Mouse (Mus musculus) frontal cortex, postnatal 36 days (tissue): ENCODE data around the gene Klhl3.

Source experiments
- DNase-seq, 2 experiments: peaks; one replicate each; pipeline ENCODE4 v3.0.0; 2022; ENCODE audit warnings: low spot score in 2 of 2

Klhl3 gene

DNA sequence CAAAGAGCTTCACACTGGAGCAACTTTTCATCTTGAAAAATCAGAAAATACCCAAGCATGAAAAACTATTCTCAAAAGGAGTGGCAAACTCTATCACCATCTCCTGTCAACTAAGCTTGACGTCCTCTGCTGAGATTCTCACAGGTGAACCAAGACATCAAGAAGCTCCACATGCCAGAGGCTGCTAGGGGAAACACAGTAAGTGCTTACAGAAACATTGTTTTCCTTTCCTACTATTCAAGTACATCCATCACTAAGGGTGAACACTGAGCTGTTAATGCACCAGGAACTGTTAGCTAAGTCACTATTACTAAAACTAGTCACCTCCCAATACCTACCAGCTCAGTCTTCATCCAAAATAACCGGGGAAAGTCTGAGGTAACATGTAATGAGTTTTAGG lies 11.6 kb upstream of the Klhl3 start:
- DNase-seq, result no peak

DNA sequence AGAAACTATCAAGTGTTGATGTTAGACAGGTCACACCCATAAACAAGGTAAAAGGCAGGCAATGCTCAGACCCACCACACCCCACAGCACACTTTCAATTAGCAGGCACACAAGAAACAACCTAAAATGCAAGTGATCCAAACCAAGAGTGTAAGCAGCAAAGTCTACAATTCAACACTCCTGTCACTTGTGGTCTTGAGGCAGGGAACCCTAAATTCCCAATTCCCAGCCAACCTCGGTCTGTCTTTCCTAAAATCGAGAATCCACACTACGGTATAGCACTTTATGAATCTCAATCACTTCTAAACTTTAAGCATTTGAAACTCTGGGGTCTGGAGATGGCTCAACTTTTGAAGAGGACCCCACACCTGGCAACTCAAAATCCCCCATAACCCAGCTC lies 10.9 kb upstream of the Klhl3 start:
- DNase-seq, result no peak

DNA sequence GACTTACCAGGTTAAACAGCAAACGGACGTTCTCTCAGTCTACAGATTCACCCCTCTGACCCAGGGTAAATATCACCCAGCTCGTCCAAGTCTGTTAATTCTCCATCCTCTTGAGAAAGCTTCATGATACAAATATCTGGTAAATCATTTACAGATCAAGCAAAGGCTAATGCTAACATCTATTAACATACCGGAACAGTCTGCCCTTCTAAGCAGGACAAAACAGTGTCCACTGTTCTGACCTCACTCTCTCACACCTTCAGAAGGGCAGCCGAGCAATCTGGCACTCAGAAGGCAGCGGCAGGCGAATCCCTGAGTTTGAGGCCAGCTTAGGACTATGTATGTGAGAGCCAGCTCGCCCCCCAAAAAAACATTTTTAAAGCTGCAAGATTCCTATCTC lies 10.0 kb upstream of the Klhl3 start:
- DNase-seq, result no peak

DNA sequence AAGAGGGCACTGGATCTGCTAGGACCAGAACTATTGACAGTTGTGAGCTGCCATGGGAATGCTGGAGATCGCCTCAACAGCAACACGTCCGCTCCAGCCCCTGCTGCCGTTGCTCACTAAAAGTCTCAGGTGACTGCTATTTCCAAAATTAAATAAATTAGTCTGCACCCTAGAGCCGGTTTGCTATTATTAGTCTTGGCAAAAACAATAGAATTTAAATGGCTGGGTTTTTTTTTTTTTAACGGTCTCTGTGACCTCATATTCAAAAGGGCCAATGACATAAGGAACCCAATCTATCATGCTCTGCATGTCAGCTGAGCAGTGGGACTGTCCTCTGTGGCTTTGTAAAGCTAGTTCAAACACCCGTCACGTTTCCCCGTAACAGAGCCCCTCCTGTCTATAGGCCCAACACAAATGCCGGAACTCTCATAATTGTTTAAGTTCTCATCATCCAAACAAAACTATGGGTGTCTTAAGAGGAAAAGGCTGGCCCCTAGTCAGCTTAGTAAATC lies 9.4 kb upstream of the Klhl3 start:
- no peak for DNase-seq

DNA sequence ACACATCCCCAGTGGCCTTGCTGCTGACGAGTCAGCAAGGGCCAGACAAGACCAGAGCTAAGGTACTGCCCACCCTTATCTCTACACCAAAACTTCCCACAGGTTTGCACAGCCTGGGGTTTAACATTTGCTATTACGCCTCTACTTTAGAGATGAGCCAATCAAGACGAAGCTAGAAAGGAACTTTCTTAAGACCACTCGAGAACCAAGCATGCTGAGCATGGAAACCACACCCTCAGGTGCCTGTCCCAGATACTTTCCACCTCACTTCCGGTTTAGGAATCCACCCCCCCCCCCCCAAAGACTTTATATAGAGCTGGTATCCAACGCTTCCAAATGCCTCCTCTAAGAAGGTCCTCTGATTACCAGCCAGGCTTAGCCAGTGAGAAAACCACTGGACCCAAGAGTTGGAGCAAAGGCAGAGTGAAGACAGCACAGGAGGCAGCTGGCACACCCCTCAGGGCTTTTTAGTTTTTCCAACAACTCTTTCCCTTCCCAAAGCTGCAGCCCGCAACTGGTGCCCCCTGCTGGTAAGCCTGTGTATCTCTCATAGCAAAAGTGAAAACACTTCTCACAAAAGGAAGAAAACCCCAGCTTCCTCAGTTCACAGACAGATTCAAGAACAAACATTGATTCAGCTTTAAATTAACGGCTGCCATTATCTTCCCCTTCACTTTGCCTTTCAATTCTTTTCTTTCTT lies 4.1 kb upstream of the Klhl3 start:
- DNase-seq, result peak in 1 of 2 experiments; percentile 55

DNA sequence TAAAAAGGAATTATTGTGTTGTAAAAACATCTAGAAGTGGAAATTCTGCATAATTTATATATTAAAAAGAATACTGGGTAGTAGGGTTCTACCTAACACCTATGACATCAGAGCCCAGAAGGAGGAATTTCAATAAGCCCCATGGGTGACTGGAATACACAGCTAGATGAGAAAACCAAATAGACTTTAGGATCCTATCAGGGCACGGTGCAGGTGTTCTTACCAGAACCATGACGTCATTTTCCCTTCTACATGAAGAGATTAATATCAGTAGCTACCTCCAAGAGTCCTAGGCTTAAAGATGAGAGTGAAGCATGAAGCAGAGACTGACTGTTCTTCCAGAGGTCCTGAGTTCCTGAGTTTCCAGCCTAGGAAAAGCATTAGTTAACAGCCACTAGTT lies 3.4 kb upstream of the Klhl3 start:
- no peak for DNase-seq

DNA sequence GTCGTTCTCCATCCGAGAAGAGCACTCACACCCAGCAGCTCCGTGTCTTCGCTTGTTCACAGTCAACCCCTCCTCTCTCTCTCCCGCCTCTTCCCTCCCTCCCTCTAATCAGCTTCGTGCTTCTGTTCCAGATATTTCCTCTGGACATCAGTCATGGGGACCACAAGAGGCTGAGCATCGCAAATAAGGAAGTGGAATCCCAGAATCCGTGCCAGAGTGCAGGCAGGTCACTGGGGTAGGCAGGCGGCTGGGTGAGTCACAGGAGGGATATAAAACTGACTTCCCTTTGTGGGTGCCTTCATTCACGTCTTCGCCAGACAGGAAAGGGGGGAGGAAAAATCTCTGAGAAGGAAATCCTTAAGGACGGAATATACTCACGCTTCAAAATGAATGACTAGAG lies 1.8 kb upstream of the Klhl3 start:
- no peak for DNase-seq

DNA sequence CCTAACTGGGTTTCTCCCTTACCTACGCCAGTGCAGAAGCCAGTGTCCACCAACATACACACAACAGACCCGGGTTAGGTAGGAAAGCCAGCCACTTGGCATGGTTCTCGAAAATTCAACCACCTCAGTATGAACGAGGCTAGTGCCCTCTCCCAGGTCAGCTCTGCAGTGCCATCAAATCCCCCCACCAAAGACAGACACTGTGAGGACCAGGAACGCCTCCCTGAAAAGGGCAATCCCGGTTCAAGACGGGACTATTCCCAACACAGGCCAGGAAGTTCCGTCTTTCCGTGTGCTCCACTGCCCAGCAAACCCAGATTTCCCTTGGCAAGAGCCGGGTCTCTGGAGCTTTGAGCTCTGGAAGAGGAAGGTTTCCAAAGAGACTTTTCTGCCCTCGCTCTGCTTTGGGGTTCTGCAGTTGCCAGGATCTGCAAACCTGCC lies 771 bp downstream of the Klhl3 start:
- DNase-seq, result no peak

DNA sequence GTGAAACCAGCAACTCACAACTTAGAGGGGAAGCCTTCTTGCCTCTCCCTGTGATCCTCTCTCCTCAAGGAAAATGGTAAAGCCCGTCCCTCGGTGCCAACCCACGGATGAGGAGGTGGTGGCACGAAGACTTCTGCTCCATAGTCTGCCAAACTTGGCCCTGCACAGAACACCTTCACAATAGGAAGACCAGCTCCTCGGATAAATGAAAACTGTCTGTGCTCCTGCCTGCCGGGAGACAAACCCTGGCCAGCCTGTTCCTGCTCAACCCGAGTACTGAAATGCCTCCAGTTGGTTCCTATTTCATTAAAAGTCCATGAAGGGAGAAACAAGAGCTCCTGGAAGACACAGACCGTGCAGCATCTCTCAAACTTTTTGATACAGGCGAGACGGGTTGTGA lies 1.2 kb downstream of the Klhl3 start:
- DNase-seq, result peak; percentile 47 to 65

DNA sequence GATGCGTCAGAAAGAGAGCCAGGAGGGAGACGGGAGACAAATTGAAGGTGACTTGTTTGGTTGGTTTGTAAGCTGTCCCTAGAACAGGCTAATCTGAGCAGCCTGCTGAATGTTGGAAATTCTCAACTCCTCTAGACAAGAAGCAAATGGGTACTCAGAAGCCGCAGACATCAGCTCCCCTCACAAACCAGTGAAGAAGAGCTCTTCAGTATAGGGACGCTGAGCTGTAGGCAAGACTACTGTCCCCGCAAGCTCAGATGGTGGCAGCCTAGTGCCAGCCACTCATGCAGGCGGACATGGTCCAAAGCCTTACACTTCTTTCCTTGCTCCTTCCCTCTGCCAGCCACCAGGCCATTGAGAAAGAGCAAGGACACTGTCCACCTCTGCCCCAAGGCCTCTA lies 2.1 kb downstream of the Klhl3 start:
- DNase-seq, result peak; percentile 25 to 48

DNA sequence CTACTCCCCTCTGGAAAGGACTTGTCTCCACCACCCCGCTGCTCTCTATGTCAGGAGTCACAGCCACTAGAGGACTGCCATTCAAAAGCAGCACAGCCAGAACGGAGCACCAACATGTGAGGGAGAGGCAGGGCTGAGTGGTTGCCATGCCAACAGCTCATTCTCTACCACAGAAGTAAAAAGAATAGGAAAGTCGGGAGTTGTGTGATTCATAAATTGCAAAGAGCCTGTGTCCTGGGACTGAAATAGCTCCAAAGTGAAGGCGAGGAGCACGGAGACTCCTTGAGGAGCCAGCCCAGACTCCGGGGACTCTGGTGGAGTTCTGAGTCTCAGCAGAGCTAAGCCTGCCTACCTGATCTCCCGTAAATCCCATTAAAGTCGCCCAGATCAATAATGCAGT lies 22.7 kb downstream of the Klhl3 start:
- peak; percentile 69 to 77 for DNase-seq

DNA sequence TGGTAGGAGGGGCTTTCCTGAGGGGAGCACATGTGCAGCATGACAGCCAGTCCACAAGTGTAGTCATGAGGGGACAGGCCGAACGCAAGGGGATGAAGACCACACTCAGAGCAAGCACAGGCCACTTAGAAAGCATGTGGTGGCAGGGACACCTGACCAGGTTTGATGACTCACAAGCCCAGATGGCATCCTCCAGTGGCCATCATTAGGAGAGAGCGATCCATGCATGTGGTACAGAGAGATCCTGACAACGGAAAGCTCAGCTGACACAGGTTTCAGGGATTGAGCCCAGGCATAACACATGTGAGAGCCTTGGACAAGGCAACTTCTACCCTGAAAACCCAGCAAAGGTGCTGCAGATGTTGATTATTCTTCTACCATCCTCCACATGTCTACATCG lies 29.0 kb downstream of the Klhl3 start:
- DNase-seq, result no peak

DNA sequence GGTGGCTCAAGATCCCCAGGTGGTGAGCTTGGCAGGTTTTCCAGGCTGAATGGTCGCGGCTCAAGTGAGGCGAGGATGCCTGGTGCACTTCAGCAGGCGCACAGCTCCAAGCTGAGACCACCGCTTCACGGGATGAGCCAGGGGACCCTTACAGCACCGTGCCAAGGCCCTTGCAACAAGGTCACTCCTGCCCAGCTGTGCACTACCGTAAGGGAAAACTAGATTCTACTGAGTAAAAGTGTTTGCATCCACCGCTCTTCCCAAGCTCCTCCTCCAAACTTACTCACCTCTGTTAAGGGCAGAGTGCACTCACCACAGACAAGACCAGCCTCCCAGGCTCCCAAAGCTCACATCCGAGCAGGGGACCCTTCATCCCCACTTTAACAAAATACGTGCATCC lies 29.9 kb downstream of the Klhl3 start:
- DNase-seq, result no peak

DNA sequence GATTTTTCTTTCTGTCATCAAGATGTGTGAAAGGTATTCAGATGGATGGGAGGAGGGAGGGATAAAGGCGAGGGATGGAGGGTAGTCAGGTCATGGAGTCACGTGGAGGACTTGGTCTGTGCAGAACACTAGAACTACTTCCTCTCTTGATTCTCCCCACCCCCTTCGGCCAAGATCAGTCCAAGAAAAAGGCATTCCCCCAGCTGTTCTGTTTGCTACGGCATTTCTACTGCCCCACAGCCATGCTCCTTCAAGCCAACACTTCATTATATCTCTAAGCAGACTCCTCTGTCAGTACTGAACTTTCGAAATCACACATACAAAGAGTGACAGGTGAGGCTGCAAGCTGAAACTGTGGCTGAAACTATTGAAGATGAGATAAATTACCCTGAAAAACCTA lies 30.3 kb downstream of the Klhl3 start:
- DNase-seq, result no peak

DNA sequence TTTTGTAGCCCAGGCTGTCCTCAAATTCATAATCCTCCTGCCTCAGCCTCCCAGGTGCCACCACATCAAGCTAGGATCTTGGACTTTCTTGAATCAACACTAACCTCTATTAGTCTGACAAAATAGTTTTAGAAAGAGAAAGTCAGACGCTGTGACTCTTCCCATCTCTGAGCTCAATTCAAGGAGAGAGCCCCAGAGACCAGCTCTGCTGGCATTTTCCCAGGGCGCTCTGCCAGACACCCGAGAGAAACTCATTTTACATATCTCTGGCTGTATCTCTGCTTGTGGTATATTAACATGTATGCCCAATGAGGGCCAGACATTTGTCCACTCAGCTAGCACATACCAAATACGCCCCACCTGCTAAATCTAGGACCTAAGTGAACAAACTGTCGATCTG lies 35.0 kb downstream of the Klhl3 start:
- no peak for DNase-seq

DNA sequence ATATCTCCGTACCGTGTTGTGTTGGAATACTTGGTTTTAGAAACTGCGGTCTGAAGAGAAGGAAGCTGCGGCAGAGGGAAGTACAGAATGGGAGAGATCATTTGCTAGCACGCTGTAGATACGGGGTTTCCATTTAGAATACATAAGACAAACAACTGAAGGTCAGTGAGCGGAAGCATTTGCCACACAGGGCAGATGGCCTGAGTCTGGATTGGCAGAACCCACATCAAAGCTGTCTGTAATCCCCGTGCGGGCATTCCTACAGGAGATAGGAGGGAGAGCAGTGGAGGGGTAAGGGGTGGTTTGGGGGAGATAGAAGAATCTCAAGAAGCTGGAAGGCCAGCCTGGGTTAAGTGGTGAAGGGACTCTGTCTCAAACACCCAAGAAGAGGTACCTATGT lies 38.5 kb downstream of the Klhl3 start:
- DNase-seq, result no peak

DNA sequence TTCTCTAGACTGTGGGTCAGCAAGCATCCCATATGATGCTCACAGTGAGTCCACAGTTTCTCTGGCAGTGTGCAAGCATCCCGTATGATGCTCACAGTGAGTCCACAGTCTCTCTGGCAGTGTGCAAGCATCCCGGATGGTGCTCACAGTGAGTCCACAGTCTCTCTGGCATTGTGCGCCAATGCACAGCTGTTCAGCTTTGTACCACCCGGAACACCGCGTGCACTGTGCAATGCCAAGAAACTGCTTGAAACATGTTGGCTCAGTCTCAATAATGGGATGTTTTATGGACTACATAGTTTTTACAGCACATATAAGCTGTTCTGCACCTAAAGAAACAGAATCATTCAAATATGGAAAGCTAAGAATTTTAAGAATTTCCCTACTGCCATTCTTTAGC lies 38.9 kb downstream of the Klhl3 start:
- peak; percentile 49 to 57 for DNase-seq

DNA sequence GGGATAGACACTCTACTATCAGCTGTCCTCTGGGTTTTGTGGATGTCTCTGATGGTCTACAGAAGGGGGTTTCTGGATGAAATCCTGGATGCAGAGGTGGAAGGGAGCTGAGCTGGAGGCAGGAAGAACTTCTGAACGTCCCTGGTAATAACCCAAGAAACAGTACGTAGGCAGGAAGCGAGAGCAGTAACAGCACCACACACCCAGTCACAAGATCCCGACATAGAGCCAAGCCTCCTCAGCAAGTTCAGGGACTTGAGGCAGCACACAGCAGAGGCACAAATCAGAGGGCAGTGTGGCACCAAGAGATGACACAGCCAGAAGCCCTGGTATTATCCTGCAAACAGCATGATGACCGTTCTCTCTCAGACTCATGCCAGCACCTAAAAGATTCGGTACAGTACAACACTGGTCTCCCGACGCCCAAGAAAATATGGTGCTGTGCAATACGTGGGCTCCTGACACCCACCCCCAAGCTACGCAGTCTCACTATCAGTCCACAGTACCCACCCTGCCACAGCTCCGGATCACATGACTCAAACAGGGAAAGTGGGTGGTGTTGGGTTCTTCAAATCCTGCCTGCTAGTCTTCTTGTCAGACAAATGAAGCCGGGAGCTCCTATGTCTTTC lies 40.0 kb downstream of the Klhl3 start:
- DNase-seq, result peak; percentile 54 to 67

DNA sequence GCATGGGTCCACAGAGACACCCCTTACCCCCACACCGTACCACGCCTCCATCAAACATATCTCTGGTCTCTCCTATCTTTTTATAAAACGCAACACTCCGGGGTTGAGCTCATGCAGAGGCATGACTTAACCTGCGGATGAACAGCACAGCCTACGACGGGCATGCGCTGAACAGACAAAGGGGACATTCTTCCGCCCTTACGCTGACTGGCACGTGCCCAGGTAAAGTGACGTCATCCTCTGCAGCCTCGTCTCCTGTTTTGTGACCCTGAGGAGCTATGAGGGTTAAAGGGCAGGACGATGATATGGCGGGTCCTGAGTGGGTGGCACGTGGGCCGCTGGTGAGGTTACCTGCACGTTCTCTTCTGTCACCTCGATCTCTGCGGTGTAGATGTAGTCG lies 42.2 kb downstream of the Klhl3 start:
- DNase-seq, result no peak

DNA sequence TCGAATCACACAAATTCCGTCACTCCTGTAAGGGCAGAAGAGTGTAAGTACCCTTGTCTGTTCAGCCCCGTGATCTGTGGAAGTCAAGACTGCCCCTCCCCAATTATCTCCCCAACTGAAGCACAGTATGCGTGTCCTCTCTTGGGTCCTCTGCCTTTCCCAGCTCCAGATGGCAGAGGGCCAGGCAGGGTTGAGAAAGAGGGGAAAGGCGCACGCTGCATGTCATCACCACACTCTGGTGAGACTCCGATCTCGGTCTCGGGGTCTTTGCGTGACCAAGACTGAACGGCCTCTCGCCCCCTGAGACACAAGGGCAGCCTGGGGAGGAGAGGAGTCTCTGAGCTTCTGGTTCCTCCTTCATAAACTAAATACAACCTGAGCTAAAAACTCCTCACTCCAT lies 42.9 kb downstream of the Klhl3 start:
- no peak for DNase-seq

DNA sequence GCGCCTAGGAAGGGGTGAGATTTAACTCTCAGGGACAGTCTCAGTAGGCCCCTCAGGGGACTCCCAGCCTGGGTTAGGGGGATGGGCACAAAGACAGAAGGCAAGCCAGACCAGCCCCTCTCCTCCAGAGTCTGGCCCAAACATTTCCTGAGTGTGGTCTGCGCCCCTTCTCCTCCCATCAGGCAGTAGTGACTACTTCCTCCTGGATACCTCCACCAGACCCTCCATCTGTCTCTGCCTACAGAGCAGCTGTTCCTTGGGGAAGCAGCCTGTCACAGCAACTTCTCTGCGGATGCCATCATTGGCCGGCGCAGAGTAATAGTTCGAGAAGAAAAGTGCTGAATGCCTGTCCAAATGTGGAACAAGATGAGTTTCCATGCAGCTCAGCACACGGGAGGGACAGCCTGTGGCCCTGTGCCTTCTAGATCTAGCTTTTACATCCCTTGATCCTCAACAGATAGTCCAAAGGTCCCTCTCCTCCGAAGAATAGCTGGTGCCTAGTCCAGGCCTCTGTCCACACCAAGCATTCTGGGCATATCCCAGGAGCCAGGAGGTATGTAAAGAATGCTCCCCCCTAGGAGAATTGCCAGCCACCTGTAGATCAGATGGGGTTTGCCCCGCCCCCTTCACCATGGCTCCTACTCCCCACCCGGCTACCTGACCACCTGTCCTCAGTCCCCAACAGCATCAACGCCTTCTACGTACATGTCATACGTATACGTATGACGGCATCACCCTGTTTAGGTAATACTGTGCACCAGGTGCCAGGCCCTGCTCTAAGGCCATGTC lies 44.8 kb downstream of the Klhl3 start:
- peak; percentile 64 to 69 for DNase-seq

DNA sequence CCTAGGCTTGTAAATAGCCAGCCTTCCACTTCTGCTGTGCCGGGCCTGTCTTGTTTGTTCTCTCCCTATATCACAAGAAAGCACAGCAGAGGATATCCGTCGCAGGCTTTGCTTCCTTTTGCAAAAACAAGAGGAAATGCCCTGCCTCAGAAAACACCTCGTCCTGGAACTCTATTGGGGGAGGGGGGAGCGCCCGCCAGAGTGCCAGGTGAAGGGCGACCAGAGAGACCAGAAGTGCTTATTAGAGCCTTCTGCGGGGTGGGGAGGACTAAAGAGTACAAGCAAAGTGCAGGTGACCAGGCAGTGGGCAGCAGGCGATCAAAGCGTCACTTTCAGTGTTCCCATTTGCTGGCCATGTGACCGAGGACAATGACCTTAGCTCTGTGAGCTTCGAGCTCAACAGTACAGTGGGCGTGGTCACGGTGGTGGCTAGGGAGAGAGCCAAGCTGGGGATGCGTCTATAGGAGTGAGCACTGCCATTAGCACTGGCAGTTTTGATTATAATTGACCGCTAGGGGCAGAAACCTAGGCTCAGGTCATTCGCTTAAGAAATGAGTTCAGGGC lies 45.8 kb downstream of the Klhl3 start:
- DNase-seq, result no peak
